Mouse (Mus musculus) gastrocnemius, postnatal 36 days (tissue): ENCODE data around the gene Fat1. TPM values are rescaled to one million over a fixed set of nuclear protein-coding genes. Genes with fewer than 3 reads are reported as not detected.

Experiments
- DNase-seq, 2 experiments: peaks; one replicate each; pipeline ENCODE4 v3.0.0; 2022
- intact Hi-C: fragments of 180-260 bp; cut with DNase I; formaldehyde crosslinking; loops from one replicate; pipeline ENCODE4 v1.15.1; 2025
- long read RNA-seq, 2 experiments: library from polyadenylated mRNA; stranded (forward); transcript quantifications; one replicate each; pipeline ENCODE4 v2.0.0; 2021
- total RNA-seq, 2 experiments: library from RNA; stranded (reverse); gene quantifications; 2 replicates each; pipeline ENCODE4 v1.2.3; 2021

The Fat1 gene
- total RNA-seq = 1 to 10 TPM; 3.4 to 4.3 TPM
- long read RNA-seq, experiment 1 = 0 reads
- long read RNA-seq, experiment 2 = 0 reads

DNA sequence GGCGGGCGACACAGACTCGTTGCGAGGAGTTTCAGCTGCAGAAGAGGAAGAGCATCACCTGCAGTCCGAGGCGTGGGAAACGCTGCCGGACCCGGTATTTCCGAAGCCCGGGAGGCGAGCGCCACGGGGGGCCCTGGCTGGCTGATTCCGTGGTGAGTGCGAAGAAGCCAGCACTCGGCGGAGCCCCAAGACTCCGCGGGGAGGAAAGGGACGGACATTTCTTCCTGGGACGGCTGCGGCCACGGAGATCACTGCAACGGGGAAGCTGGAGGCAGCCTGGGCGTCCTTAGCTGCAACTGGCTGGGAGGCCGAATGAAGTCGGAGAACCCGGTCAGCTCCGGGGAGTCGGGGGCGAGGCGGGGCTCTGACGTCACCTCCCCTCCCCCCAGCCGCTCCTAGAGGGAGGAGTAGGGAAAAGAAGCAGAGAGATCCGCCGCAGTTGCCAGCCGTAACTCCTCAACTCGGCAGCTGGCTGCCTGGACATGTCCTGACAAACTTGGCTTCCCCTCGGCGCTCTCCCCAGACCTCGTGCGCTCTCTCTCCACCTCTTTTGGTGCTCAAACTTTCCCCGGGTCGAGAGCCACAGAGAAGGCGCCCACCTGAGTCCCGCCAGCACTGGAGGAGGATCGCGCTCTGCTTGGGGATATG is at the start of gene Fat1:
Gene Fat1 (plus strand): TSS at position 598 of the 648 bp plus-strand sequence.
- intact Hi-C loops = loop anchor here (5.0 kb wide), 3 partner anchors 42 to 77 kb away; no protein-coding TSS in a partner anchor
- peak; percentile 77 to 78 for DNase-seq

DNA sequence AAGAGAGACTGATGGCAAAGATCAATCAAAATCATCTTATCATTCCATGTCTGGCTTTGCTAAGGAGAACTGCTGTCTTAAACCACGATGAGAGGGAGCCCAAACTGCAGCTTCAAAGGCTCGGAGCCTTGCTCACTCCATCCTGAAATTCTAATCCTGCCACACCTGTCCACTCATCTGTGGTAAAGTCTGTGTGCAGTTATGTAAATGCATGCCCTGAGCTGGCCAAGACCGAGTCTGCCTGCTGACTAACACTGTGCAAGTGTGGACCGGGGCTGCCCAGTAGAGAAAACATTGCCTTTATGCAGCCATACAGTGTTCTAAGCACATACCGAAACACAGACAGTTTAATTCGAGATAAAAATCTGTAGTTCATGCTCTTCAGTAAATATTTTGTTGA is 40.6 kb upstream of the Fat1 start:
- intact Hi-C loops = no loop called here
- no peak for DNase-seq

- no peak for DNase-seq
- intact Hi-C loops = no loop called here
Observed at GRCm38 (mm10) chr8:44899575-44899991, 35.7 kb upstream of the Fat1 start.

- intact Hi-C loops = no loop called here
- no peak for DNase-seq
Observed at GRCm38 (mm10) chr8:44911126-44911903, 23.9 kb upstream of the Fat1 start.

DNA sequence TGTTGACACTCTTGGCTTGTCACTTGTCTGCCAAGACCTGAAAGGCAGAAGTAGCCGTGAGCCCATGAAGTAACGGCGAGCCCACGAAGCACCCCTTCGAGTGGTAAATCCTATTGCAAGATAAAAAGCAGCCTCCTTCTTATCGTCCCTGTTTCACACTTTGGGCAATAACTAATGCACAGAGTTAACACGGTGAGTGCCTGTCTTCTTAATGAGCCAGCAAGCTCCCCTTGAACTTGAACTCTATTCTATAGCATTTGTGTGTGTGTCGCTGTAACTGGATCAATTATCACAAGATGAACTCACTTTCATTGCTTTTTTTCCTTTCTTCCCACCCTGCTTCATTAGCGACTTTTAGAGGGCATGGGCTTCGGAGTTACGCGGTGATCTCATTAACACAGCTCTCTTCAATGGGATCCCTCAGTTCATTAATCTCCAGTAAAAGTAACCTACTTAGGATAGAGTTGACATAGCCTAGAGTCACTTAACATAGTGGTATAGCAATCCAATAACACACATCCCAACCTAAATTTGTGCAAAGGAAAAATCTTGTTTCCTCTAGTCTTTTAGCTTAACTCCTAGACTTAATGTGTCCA is 15.7 kb upstream of the Fat1 start:
- no peak for DNase-seq
- intact Hi-C loops = no loop called here

GRCm38 (mm10) chr8:44920379-44921032 is 14.7 kb upstream of the Fat1 start:
- no peak for DNase-seq
- intact Hi-C loops = no loop called here

DNA sequence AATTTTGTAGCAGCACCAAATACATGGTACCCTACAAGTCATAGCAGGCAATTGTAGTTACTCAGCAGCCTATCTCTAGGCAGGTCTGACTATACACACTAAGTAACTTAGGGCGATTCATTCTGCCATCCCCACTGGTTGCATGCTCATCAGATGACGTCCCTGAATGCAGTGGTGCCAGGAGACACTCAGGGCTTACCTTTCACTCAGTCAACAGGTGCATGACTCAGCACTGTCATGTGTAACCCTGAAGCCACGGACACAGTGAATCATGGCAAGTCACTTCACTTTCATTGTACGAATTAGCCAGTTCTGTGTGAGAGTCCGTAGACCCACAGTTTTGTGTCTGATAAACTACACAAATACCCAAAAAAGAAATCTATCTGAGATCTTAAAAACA is 10.3 kb upstream of the Fat1 start:
- DNase-seq = no peak
- intact Hi-C loops = no loop called here

- intact Hi-C loops = no loop called here
Observed at GRCm38 (mm10) chr8:44930058-44930457, 5.2 kb upstream of the Fat1 start.

GRCm38 (mm10) chr8:44932546-44933342 is 2.5 kb upstream of the Fat1 start:
- intact Hi-C loops = no loop called here
- no peak for DNase-seq

More at GRCm38 (mm10) chr8:44930058-44930457, 5.2 kb upstream of the Fat1 start:
- no peak for DNase-seq

DNA sequence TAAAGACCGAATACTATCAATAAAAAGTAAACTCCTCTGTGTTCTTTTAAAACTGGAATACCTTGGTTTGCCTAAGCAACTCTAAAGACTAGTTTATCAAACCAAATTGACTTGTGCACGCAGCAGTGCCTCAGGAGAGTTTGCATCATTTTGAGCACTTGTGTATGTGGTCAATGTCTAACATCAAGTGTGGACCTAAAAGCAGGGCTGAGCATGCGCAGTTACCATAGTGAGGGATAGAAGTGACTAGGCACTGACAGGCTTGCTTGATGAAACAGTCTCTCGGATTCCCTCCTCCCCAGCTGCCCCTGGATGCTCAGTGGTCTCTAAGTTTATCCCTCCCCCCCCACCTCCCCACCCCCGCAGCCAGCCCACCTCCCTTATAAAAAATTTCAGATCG is 1.8 kb upstream of the Fat1 start:
- intact Hi-C loops = no loop called here
- no peak for DNase-seq

GRCm38 (mm10) chr8:44934416-44934815 is 831 bp upstream of the Fat1 start:
- intact Hi-C loops = no loop called here
- DNase-seq = no peak

- intact Hi-C loops = loop anchor here (5.0 kb wide), 3 partner anchors 42 to 77 kb away; no protein-coding TSS in a partner anchor
- peak; percentile 74 to 80 for DNase-seq
Observed at GRCm38 (mm10) chr8:44935741-44936140, 494 bp downstream of the Fat1 start.

DNA sequence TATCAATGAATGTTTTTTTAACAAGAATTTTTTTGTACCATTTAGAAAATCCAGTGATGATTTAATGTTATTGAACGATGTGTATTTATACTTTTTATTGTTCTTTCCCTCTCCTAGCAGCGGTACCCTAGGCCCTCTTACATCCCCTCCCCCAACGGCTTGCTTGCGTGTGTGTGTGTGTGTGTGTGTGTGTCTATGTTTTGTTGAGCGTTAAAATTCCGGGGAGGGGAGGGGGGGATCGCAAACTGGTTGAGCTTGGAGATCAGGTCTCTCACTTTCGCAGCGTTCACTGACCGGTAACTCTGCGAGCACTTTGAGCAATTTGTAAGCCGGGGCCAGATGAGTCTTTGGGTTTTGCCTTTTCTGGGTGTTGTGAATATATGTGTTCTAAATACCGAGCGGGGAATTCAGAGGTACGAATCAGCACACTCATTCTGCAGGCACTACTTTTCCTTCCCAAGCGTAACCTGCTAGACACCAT is 1.3 kb downstream of the Fat1 start:
- no peak for DNase-seq
- intact Hi-C loops = loop anchor here (5.0 kb wide), 3 partner anchors 41 to 76 kb away; no protein-coding TSS in a partner anchor

GRCm38 (mm10) chr8:44937141-44937825 is 2.0 kb downstream of the Fat1 start:
- DNase-seq = peak; percentile 42 to 48

DNA sequence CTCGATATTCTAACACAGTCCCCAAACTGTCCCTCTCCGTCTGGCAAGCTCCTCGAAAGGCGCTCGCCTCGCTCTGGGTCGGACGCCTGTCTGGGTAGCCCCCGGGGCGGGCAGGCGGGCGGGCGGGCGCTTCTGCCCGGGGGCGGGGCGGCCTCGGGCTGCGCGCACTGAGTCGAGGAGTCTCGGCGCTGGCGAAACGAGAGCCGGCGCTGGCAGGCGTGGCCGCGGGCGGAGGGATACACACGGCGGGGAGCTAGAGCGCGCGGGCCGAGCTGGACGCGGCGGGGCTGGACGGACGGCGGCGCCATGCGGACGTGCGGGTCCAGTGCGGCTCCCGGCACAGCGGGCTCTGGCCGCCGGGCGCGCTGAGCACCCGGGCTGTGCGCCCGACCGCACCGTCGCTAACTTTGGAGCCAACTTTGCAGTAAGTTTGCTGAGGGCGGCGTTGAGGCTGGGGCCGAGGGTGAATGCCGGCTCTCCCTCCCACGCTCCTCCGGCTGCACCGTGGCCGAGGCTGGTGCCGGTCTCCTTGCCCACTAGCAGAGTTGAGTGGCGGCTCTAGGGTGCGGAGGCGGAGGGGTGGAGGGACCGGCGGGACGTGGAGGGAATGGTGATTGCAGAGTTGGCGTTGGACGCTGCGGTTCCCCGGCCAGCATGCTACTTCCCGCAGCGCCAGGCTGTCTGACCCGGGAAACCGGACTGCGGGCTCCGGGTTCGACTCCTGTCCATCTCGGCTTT is 2.8 kb downstream of the Fat1 start:
- peak; percentile 84 to 91 for DNase-seq
- intact Hi-C loops = loop anchor here (5.0 kb wide), 3 partner anchors 39 to 74 kb away; no protein-coding TSS in a partner anchor

More at GRCm38 (mm10) chr8:44937141-44937825, 2.0 kb downstream of the Fat1 start:
- intact Hi-C loops = loop anchor here (5.0 kb wide), 3 partner anchors 40 to 75 kb away; no protein-coding TSS in a partner anchor

GRCm38 (mm10) chr8:44938643-44938979 is 3.4 kb downstream of the Fat1 start:
- DNase-seq = no peak

GRCm38 (mm10) chr8:44945577-44945976 is 10.3 kb downstream of the Fat1 start:
- DNase-seq = no peak
- intact Hi-C loops = no loop called here

More at GRCm38 (mm10) chr8:44938643-44938979, 3.4 kb downstream of the Fat1 start:
- intact Hi-C loops = loop anchor here (5.0 kb wide), 3 partner anchors 39 to 74 kb away; no protein-coding TSS in a partner anchor

DNA sequence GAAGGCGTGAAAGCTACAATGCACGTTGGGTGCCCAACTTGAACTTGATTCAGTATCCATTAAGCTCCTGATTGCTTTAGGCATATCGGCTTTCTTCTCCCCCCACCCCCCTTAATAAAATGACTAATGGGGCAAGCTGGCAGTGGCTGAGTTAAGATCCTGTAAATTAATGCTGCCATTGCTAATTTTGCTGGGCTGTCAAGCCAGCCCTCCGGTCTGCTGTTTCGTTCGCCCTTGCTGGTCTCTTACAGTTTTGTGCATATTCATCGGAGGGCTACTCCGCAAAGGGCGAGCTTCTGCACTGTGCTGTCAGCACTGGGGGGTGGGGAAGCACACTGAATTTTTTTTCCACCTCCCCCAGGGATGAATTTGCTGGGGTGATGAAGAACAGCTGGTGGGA is 13.3 kb downstream of the Fat1 start:
- DNase-seq = no peak
- intact Hi-C loops = no loop called here
